Mouse (Mus musculus) retina, adult 2 months (tissue): ENCODE results near the gene Anks1b.

Experiments used
- DNase-seq: peaks from one replicate; pipeline ENCODE4 v3.0.0-alpha.2; 2012; ENCODE audit warnings: low read depth, low spot score

Gene Anks1b

GRCm38 (mm10) chr10:90856668-90857067, 983.4 kb downstream of the Anks1b start:
- DNase-seq, result no peak

GRCm38 (mm10) chr10:90859665-90860523, 986.6 kb downstream of the Anks1b start:
- no peak for DNase-seq

- DNase-seq, result no peak
Observed at GRCm38 (mm10) chr10:90863881-90864598, 990.7 kb downstream of the Anks1b start.

GRCm38 (mm10) chr10:90864599-90864889, 991.2 kb downstream of the Anks1b start:
- DNase-seq, result no peak

GRCm38 (mm10) chr10:90873204-90873603, 999.9 kb downstream of the Anks1b start:
- DNase-seq, result no peak

GRCm38 (mm10) chr10:90874166-90874565, 1000.9 kb downstream of the Anks1b start:
- DNase-seq, result no peak

GRCm38 (mm10) chr10:90880854-90881560, 1007.7 kb downstream of the Anks1b start:
- no peak for DNase-seq

GRCm38 (mm10) chr10:90889566-90889965, 1016.3 kb downstream of the Anks1b start:
- DNase-seq, result no peak

- no peak for DNase-seq
Observed at GRCm38 (mm10) chr10:90892728-90893127, 1019.4 kb downstream of the Anks1b start.

GRCm38 (mm10) chr10:90897894-90898293, 1024.6 kb downstream of the Anks1b start:
- DNase-seq, result no peak

GRCm38 (mm10) chr10:90904185-90904584, 1030.9 kb downstream of the Anks1b start:
- DNase-seq, result no peak

GRCm38 (mm10) chr10:90907381-90907780, 1034.1 kb downstream of the Anks1b start:
- no peak for DNase-seq

- DNase-seq, result no peak
Observed at GRCm38 (mm10) chr10:90923476-90923875, 1050.2 kb downstream of the Anks1b start.

GRCm38 (mm10) chr10:90933088-90933487, 1059.8 kb downstream of the Anks1b start:
- DNase-seq, result no peak

- no peak for DNase-seq
Observed at GRCm38 (mm10) chr10:90934678-90935077, 1061.4 kb downstream of the Anks1b start.

- no peak for DNase-seq
Observed at GRCm38 (mm10) chr10:90937721-90938460, 1064.6 kb downstream of the Anks1b start.

GRCm38 (mm10) chr10:90940521-90941520, 1067.5 kb downstream of the Anks1b start:
- no peak for DNase-seq

- no peak for DNase-seq
Observed at GRCm38 (mm10) chr10:90942001-90942700, 1068.8 kb downstream of the Anks1b start.

- no peak for DNase-seq
Observed at GRCm38 (mm10) chr10:90947043-90947442, 1073.7 kb downstream of the Anks1b start.
